Mouse (Mus musculus): Measurements from ENCODE around the gene Cdk2.
A peak's percentile ranks its signal among the peaks of the same experiment; 100 is the strongest.
"Not testable (repeated sequence)": the region's sequence is repeated elsewhere in the genome, so short reads cannot be mapped to it uniquely, and the experiment has no call there.

Cdk2 gene

DNA sequence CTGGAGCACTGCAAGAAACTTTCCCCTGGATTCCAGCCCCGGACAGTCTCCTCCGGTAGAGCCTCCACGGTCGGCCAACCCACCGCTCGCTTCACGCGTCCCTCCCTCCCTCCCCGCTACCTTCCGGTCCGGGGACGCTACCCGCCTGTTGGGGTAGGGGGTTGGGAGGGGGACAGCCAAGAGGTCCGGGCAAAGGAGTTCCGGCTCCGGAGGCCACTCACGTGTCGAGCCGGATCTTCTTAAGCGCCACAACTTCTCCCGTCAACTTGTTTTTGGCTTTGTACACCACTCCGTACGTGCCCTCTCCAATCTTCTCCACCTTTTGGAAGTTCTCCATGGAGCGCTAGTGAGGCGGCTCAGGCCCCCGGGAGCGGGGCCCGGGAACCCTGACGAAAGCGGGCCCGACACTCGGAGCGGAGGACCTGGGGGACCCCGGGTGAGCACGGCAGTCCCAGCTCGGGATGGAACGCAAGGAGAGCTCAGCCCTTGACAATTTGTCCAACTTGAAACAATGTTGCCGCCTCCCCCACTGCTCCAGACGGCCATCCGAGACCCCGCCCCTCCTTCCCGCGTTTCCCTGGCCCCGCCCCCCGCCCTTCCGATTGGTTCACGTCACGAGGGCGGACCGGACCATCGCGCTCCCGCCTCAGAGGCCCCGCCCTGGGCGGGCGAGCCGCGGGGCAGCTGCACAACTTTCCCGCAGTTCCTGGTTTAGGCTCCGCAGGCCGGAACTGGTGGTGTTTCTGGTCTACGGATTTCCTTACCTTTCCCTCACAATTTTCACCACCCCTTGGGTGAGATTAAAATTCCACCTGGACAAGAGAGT is at the start of gene Cdk2:
Cdk2 (minus strand) TSS at position 541 of the 826 bp plus-strand sequence.
- peak; percentile 93 for DNase-seq (ENCODE audit: low read depth, low spot score)

DNA sequence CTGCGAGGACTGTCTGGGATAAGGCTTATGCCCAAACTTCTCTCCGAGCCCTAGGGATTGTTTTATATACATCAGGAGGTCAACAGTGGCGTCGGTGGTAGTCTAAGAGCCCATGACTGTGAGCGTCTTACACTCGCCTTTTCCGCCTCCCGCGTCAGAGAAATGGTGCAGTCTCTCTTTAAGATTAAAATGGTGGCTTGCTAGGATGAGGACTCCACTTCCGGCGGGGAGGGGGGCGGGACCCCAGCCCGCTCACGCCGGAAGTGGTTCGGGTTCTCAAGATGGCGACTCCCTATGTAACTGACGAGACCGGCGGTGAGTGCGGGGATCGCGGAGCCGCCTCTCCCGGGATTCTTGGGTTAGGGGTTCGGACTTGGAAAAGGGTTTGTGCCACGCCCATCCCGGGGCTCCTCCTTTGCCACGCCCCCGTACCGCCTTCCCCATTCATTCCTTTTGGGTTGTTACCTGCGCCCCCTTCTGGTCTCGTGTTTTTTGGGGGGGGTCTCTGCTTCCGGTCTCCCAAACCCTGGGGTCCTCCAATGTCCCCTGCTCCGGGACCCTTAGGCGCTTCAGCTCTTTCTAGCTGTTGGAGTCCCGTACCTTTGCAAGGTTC is 43.5 kb upstream of the Cdk2 start:
- DNase-seq (ENCODE audit: low read depth, low spot score) = peak; percentile 95

DNA sequence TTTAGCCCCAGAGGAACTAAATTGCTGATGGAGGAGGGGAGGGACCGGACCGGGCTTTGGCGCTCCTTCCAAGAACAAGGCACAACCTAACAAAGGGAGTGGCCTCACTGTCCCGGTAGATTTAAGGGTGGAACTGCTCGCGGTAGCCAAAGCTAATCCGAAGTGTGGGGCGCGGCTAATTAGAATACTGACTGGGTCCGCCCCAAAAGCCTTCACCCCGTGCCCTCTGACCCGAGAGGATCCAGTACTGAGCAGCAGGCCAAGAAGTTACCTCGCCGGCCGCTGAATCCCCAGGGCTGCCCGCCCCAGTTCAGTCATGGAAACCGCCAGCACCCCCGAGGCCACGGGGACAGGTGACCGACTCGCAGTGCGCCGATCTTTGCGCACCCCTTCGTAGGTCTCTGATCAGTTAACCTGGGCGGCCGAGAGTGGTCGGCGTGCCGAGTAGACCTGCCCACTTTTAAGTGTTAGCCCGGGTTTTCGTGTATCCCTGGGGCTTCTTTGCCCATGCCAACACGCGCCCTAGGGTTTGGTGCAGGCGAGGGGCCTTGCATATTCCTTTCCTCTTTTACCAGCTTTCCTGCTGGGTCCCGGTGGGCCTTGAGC is 42.9 kb upstream of the Cdk2 start, which contains the start of gene Pym1:
Pym1 (plus strand) TSS at position 244 of the 606 bp plus-strand sequence.
- peak; percentile 92 for DNase-seq (ENCODE audit: low read depth, low spot score)

DNA sequence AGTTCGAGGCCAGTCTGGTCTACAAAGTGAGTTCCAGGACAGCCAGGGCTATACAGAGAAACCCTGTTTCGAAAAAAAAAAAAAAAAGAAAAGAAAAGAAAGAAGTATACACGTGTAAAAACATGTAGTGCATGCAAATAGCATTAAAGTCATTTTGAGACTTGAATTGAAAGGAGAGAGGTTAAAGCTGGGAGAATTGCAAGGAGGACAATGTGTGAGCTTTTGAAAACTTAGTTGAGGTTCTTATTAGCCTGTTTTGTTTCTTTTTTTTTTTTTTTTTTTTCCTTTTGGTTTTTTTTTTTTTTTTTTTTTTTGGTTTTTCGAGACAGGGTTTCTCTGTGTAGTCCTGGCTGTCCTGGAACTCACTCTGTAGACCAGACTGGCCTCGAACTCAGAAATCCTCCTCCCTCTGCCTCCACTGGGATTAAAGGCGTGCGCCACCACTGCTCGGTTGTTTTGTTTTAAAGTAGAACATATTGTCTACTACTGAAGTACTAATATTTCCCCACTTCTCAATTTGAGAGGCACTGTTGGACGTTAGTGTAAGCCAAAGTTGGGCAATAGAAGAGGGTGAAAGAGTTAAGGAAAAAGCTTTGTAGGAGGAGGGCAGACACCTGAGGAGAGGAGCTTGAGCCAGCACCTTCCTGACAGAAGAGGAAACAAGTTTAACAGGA is 42.3 kb upstream of the Cdk2 start:
- no peak for DNase-seq (ENCODE audit: low read depth, low spot score)

DNA sequence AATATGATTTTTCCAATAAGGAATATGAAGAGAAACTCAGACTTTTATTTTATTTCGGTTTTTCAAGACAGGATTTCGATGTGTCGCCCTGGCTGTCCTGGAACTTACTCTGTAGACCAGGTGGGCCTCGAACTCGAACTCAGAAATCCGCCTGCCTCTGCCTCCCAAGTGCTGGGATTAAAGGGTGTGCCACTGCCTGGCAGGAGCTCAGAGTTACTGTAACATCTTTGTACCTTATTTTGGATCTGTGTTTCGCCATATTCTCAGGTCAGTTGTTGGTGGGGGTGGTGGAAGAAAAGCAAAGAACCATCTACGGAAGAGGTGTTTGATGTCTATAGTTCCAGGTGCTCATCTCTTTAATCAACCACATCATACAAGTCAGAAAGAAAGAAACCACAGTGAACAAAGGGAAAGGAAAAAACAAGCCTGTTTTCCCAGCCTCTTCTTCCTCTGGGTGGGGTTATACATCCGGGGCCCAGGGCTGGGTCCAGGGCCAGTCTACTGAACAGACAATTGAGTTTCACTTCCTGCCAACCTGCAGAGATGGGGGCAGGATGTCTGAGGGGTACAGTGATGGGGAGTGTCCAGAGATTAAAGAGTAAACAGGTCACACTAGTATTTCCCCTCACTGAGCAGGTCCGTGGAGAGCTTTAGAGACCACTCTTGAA is 41.2 kb upstream of the Cdk2 start:
- peak; percentile 92 for DNase-seq (ENCODE audit: low read depth, low spot score)

DNA sequence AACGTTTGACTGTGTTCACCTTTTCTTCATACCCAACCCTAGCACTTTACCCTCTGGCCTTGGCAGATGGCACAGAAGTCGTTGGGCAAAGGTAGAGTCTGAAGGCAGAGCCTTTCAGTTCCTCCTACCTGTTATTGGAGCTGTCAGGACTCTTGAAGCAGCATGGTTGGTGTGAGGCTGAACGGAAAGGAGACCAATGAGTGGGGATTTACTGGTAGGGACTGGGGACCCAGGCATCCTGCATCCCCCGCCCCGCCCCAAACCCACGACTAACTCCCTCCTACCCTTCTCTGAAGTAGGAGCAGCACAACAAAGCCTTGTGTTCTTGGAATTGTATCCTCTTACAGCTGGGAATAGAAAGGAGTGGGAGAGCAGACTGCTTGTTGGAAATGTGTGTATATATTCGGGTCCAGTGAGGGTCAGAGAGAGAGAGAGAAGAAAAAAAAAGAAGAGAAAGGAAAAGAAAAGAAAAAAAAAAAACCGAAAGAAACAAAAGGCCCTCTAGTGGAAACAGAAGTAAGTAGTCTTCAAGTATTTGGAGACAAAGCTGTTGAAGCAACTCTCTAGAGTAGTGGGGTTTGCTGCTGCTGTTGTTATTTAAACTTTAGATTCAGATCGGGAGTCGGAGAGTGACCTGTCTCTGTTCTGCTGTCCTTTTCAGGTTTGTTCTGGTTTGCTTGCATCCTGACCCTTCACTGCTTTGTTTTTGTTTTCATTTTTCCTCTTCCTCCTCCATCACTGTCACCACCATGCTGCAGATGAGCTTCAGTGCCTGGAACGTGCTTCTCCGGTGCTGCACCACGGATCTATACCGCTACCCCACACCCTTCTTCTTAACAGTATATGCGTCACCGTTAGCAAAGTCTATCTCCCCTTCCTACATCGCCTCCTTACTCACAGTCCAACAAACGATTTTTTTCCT is 40.1 kb upstream of the Cdk2 start, which contains the start of gene Dgka:
Dgka (minus strand) TSS at position 176 of the 922 bp plus-strand sequence.
- peak; percentile 87 for DNase-seq (ENCODE audit: low read depth, low spot score)

DNA sequence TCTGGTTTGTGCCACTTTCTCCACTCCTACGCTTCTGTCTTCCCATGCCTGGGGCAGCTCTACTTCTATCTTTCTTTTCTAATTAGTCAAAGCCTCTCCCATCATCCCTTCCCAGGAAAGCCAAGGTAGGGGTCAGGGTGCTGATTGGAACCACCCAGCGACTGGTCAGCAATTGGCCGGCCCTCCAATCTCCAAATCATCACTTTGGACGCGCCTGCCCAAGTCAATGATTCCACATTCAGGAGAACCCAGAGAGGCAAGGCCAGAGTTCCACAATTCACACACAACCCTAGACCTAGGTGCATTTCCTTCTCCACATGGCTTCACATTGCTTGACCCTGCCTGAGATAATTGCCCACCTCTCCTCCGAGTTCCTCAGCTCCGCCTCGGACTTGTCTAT is 39.4 kb upstream of the Cdk2 start:
- no peak for DNase-seq (ENCODE audit: low read depth, low spot score)

DNA sequence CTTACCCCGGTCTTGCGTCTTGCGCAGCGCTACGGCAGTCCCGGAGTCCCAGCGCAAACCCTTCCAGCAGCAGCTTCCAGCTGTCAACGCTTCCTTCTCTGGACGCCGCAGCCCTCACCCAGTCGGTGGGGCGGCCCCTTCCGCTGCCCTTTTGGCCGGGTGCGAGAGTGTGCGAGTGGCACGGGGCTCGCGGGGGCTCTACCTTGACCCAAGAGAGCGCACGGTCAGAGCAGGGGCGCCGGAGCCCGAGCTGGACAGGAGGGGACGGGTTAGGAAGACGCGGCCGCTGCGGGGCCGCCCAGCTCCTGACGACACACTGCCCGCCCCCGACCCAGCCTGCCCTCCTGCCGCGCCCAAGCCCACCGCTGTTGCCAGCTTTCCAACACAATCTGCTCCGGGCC is 39.0 kb upstream of the Cdk2 start:
- peak; percentile 72 for DNase-seq (ENCODE audit: low read depth, low spot score)

DNA sequence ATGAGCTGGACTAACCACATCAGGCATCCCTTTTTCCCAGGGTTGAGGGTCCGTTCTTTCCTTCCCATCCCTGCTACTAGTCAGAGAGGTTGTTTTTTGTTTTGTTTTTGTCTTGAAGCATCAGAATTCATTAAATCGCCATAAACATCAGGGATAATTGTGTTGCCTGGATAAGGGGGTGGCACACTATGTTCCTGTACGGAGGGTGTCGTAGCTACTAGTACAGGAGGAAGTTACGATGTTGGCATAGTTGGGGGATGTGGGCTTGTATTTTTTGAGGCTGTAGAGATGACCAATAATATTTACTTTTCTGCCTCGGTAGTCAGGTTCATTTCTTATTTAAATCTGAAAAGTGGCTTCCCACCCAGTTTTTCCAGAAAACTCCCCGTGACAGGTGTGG is 38.4 kb upstream of the Cdk2 start:
- no peak for DNase-seq (ENCODE audit: low read depth, low spot score)

DNA sequence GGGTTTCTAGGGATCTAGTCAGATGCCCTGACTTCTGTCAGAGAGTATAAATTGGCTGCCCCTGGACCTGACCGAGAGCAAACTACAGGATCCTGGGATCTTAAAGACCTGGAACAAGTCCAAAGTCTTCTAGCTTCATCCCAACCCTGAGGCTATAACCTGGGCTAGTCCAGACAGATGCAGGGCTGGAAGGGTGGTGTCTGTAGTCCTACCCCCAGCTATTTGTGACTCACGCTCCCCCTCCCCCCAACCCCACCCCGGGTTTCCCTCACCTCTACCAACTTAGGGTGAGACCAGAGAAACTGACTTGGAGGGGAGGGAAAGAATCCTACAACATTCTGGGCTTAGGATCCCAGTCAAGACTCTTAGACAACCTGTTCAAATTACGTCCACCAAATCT is 37.8 kb upstream of the Cdk2 start:
- DNase-seq (ENCODE audit: low read depth, low spot score) = no peak

DNA sequence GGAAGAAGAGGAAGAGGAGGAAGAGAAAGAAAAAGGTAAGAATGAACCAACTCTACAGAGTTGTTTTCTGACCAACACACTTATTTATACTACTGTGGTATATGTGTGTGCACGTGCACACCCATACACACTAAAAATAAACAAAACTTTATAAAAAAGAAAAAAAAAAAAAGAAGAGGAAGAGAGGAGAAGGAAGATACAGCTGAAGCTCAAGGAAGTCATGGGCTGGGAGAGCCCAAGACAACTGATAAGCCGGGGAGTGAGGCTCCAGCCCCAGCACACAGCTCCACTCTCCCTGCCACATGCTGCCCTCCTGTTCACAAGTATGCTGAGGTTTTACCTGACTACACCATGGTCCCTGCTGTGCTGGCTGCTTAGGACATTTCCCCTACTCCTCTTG is 35.5 kb upstream of the Cdk2 start:
- no peak for DNase-seq (ENCODE audit: low read depth, low spot score)

DNA sequence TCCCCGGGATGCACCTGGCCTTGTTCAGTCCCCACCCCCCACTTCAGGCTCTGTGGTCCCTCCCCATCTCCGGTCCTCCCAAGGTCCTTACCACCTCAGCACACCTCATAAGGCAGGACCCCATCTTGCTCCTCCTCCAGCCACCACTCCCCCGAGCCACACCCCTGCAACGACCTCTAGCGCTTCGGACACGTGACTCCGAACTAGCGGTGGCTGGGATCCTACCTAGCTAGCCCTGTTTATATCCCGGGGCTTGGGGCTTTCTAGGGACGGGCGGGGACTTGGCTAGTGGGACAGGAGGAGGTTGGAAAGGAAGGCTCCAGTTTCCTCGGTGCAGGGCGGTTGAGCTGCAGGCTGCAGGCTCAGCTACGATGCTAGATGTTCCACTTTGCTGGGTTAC is 32.6 kb upstream of the Cdk2 start:
- DNase-seq (ENCODE audit: low read depth, low spot score) = no peak

DNA sequence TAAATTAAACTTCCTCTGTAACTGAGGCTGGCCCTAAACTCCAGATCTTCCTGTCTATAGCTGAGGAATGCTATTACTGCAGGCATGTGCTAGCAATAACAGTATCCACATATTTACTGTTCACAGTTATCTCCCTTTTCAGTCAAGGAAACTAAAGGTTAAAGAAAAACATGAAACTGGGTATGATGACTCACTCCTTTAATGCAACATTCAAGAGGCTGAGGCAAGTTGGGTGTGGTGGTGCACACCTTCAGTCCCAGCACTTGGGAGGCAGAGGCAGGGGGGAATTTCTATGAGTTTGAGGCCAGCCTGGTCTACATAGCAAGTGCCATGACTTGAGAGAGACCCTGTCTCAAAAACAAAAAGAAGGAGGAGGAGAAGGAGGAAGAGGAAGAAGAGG is 27.2 kb upstream of the Cdk2 start:
- DNase-seq (ENCODE audit: low read depth, low spot score) = no peak

DNA sequence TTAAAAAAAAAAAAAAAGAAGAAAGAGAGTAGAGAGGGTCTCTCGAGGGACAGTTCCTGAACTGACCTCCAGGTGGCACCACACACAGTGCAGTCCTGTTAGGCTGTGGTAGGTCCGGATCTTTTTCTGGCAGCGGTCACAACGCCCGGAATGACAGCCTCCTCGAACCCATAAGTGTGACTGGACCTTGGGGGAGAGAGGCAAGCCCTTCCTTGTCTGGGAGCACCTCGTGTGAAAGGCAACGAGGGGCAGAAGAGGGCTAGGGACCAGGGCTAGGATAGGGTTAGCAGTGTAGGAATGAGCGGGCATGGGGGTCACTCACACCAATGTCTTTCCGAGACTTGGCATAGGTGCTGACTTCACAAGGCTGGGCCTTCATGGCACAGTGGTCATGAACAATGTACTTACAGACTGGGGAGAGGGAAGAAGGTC is 26.2 kb upstream of the Cdk2 start:
- peak; percentile 61 for DNase-seq (ENCODE audit: low read depth, low spot score)

DNA sequence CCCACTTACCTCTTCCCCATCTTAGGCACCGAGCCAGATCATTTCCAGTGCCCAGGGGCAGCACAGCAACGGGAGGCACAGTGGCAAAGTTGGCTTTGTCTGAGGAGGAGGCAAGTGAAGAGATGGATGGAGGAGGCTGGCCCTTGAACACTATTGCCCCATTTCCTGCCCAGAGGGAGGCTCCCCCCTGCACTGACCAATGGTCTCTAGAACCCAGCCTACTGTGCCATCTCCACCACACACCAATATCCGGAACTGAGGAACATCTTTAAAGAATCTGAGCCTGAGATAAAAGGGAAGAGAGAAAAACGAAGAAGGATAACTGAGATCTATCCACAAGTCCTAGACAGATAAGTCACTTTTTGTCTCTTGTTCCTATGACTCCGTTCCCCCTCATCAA is 23.2 kb upstream of the Cdk2 start:
- DNase-seq (ENCODE audit: low read depth, low spot score) = no peak

DNA sequence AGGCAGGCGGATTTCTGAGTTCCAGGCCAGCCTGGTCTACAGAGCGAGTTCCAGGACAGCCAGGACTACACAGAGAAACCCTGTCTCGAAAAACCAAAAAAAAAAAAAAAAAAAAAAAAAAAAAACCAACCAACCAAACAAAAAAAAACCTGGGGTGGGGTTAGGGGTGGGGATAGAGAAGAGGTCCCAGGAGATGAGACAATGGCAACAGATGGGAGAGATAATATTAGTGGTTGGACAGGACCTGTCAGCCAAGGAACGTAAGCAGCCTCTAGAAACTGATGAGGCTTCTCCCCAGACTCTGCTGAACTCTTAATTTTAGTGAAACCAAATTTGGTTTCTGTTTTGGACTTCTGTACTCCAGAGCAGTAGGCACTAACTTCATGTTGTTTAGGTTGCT is 20.6 kb upstream of the Cdk2 start:
- DNase-seq (ENCODE audit: low read depth, low spot score) = not testable (repeated sequence)

DNA sequence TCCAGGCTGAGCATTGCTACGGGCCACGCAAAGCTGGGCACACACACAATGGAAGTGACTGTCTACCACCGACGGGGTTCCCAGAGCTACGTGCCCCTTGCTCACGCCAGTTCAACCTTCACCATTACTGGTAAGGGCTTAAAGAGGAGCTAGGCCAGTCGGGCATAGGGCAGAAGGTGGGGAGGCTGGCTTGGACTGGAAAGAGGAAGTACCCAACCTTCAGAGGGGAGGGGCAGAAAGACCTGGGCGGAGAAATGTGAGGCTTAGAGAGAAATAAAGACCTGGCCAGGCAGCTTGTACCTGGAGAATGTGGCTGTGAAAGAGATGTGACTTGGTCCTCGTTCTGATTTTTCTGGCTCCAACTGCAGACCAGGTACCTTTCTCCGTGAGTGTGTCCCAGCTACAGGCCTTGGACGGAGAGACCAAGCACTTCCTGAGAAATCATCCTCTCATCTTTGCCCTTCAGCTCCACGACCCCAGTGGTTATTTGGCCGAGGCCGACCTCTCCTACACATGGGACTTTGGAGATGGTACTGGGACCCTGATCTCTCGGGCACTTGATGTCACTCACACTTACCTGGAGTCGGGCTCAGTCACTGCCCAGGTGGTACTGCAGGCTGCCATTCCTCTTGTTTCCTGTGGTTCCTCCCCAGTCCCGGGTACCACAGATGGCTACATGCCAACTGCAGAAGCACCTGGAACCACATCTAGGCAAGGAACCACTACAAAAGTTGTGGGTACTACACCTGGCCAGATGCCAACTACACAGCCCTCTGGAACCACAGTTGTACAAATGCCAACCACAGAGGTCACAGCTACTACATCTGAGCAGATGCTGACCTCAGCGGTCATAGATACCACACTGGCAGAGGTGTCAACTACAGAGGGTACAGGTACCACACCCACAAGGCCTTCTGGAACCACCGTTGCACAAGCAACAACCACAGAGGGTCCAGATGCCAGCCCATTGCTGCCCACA is 11.0 kb upstream of the Cdk2 start:
- DNase-seq (ENCODE audit: low read depth, low spot score) = peak; percentile 81

DNA sequence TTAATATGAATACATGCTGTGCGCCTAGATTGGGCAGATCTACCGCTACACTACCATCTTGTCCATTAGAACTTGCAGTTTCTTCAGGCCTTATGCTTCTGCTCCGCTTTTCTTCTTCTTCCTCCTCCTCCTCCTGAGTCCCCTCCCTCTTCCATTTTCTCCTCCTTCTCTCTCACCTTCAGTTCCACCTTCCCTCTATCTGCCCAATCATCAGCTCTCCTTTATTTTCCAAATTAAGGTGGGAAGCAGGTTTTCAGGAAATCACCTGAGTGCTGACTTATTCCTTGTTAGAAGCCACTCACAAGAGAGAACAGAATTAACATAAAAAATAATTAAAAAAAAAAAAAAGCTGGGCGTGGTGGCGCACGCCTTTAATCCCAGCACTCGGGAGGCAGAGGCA is 6.5 kb upstream of the Cdk2 start:
- not testable (repeated sequence) for DNase-seq (ENCODE audit: low read depth, low spot score)

DNA sequence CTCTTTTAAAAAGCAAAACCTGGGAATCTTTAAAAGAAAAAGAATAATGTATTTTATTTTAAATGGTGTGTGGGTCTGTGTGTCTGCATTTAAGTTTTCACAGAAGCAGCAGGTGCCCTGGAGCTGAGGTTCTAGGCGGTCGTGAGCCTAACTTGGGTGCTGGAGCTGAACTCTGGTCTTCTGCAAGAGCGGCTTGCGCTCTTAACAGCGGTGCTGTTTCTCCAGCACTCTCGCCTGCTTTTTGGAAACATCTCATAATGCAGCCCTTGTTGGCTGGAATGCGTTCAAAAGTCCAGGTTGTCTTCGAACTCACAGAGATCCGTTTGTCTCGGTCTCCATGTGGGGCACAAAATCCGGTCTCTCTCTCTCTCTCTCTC is 474 bp upstream of the Cdk2 start:
- no peak for DNase-seq (ENCODE audit: low read depth, low spot score)
